Mouse (Mus musculus) E14TG2a.4 (cell line): Measurements from ENCODE around the gene Ddah2.

Source experiments
- CTCF ChIP-seq: conservative IDR thresholded peaks from 2 replicates; pipeline ENCODE4 v1.5.1; 2014; ENCODE audit warnings: low read length
- POU5F1 ChIP-seq: IDR thresholded peaks from 2 replicates; pipeline ENCODE4 v1.6.1; 2014; ENCODE audit warnings: low read length, borderline replicate concordance

- no peak for TF ChIP-seq CTCF
- no peak for TF ChIP-seq POU5F1
Observed at GRCm38 (mm10) chr17:35020551-35020950, 38.3 kb upstream of the Ddah2 start.
